Mouse (Mus musculus) telencephalon, adult 2 months (tissue): ENCODE measurements around the gene Fanci.

ENCODE experiments used
- DNase-seq: peaks from one replicate; pipeline ENCODE4 v3.0.0-alpha.2; 2011; ENCODE audit warnings: low read depth, low spot score

The Fanci gene

GRCm38 (mm10) chr7:79387991-79388390, 3.7 kb upstream of the Fanci start:
- no peak for DNase-seq

DNA sequence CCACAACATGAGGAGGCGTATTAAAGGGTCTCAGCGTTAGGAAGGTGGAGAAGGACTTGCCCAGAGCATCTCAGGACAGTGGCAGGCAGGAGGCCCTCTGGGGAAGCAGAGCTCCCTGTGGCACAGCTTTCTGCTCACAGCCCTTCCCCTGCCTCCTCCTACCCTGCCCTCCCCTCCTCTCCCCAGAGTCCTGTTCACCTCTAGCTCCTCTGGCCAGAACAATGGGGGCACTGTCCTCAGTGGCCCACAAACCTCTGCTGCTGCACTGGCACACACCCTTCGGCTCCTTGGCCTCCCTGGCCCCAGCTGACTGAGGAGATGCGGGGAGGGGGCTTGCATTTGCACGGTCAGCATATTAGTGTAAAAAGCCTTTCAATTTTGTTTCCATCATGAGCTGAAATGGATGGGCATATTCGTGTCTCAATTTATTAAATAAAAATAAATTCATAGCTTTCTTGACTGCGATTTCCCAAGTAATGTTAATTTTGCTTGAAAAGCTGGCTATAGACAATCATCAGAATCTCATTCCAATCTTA, 3.0 kb upstream of the Fanci start:
- no peak for DNase-seq

DNA sequence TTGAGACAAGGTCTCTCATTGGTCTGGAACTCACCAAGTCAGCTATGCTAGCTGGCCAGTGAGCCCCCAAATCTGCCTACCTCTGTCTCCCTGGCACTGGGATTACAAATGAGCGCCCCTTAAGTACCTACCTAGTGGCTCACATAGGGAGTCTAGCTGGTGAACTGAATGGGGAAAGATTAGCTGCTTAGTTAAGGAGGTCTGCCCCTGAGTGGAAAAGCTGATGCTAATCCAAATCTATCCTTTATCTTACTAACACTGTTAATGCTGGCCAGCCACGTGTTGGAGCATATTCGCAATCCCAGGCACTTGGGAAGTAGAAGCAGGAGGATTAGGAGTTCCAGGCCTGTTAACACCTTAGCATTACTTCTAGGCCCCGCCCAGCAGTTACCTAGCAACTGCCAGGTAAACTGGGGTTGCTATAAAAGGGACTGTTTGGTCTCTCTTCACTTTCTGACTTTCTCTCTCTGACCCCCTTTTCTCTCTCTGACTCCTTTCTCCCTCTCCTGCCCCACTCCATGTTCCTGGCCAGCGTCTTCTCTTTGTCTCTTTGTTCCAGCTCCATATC, 1.5 kb upstream of the Fanci start:
- no peak for DNase-seq

GRCm38 (mm10) chr7:79391471-79391870, 258 bp upstream of the Fanci start:
- DNase-seq, result peak; percentile 35

DNA sequence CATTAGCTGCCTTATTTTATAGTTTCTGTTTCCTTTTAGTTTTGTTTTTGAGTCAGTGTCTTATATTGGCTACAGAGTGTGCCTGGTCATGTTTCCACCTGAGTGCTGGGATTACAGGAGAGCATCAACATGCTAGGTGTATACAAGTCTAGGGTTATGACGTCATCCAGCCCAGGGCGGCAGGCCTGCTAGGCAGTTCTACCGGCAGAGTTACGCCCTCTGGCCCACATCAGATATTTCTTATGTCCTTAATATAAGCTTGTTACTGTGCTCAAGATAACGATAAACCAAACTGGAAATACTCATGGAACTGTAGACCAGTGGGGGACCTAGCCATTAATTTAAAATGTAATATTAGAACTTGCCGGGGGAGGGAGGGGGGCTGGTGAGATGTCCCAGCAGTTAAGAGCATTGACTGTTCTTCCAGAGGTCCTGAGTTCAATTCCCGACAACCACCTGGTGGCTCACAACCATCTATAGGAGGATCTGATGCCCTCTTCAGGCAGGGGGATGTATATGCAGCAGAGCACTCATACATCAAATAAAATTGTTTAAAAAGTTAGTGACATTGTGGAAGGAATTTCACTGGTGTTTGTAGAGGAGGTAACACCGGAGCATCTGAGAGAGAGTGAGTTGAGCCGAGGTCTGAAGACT, 1.3 kb downstream of the Fanci start:
- no peak for DNase-seq

- no peak for DNase-seq
These were observed 2.2 kb downstream of the Fanci start for GRCm38 (mm10) chr7:79393924-79394323.

GRCm38 (mm10) chr7:79394666-79395065, 2.9 kb downstream of the Fanci start:
- no peak for DNase-seq

GRCm38 (mm10) chr7:79395186-79395585, 3.5 kb downstream of the Fanci start:
- no peak for DNase-seq

GRCm38 (mm10) chr7:79397446-79397963, 5.8 kb downstream of the Fanci start:
- no peak for DNase-seq

GRCm38 (mm10) chr7:79398426-79398825, 6.7 kb downstream of the Fanci start:
- DNase-seq, result no peak

DNA sequence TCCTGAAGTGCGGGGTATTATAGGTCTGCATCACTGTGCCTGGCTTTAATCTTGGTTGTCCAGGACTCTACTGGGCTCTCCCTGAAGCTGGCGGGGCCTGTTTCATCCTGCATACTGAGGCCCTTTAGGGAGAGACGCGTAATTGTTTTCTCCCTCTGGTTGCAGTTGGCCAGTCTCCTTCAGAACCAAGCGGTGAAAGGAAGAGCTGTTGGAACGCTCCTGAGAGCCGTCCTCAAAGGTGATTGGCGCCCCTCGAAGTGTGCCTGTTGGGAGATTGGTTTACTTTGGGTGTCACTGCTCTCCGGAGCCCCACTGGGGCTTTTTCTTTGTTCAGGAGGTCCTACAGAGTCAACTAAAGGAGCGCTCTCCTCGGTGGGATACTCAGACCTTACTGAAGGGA, 7.2 kb downstream of the Fanci start:
- no peak for DNase-seq

- DNase-seq, result no peak
These were observed 8.6 kb downstream of the Fanci start for GRCm38 (mm10) chr7:79400296-79400695.

DNA sequence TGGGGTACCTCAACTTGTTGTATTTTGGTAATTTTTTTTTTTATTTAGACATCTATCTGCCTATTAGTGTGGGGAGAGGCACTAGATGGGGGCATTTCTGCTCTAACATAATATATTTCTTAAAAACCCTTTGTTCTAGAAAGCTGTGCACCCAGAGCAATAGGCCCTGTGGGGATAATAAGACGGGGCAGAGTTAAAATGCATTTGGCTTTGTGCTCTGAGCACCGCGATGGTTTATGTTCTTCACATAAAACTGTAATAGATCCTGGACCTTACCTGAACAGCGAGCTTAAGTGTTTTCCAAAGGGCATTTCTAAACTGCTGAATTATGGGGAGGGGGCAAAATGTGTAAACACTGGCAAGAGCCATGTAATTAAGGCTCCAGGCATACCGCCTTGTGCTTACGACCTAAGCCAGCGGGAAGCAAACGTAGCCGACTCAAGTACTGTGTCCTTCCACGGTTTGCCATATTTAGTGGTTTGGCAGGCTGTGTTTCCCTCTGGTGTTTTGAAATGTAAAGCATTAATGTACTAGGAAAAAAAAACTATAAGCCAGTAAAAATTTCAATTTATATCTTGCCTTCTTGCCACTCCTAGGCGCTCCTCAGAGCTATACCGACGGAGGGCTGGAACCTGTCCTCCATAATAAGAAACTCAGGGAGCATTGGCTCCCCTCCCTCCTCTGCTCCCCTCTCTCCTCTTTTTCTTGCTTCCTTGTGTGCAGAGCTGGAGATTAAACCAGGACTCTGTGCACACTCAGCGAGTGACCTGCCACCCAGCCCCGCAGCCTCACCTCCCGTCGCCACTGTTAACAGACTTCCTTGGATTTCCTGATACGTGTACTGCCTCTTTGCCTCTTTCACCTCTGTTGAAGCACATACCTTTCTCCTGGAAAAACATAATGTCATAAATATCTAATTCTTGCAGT, 23.0 kb downstream of the Fanci start:
- DNase-seq, result no peak

- no peak for DNase-seq
These were observed 28.2 kb downstream of the Fanci start for GRCm38 (mm10) chr7:79419950-79420349.

- no peak for DNase-seq
These were observed 31.1 kb downstream of the Fanci start for GRCm38 (mm10) chr7:79422876-79423275.

GRCm38 (mm10) chr7:79425804-79426203, 34.1 kb downstream of the Fanci start:
- no peak for DNase-seq

- DNase-seq, result no peak
These were observed 36.5 kb downstream of the Fanci start for GRCm38 (mm10) chr7:79428243-79428642.

DNA sequence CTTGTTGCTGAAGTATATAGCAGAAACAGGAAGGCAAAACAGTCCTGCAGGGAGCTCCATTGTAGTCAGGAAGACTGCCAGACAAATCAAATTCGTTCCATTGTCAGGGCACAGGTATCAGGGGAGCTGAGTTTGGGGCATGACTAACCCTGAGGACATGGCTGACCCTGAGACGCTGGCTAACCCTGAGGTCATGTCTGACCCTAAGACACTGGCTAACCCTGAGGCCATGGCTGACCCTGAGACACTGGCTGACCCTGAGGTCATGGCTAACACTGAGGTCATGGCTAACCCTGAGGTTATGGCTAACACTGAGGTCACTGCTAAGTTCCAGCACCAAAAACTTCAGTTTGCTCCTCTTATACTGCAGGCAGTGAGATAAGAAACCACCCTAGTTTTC, 48.3 kb downstream of the Fanci start:
- no peak for DNase-seq

GRCm38 (mm10) chr7:79447048-79447447, 55.3 kb downstream of the Fanci start:
- DNase-seq, result no peak

DNA sequence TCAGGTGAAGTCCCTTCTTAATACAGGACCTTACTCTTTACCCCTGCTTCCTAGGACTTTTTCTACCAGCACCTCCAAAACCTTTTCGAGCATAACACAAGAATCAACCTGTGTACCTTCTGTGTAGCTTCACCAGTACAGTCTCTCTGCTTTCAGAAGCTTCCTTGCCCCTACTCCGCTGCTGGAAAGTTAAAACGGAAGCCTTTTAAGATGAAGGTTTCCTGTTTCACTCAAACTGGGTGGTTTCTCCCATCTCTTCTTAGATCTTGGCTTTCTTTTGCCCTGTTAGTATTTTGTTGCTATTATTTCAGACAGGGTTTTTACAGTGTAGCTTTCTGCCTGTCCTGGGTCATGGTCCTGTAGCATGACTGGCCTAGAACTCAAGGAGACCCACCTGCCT, 55.8 kb downstream of the Fanci start:
- no peak for DNase-seq

- DNase-seq, result no peak
These were observed 70.0 kb downstream of the Fanci start for GRCm38 (mm10) chr7:79461721-79462120.
